Mouse (Mus musculus): ENCODE results near the gene Fam217a. TPM values are rescaled to one million over a fixed set of nuclear protein-coding genes. Genes with fewer than 3 reads are reported as not detected.
A peak's percentile ranks its signal among the peaks of the same experiment; 100 is the strongest.
"Not testable (repeated sequence)": the region's sequence is repeated elsewhere in the genome, so short reads cannot be mapped to it uniquely, and the experiment has no call there.

Gene Fam217a
- total RNA-seq (2017), result 0.48 TPM in 1 of 3 replicates, not detected in the others

DNA sequence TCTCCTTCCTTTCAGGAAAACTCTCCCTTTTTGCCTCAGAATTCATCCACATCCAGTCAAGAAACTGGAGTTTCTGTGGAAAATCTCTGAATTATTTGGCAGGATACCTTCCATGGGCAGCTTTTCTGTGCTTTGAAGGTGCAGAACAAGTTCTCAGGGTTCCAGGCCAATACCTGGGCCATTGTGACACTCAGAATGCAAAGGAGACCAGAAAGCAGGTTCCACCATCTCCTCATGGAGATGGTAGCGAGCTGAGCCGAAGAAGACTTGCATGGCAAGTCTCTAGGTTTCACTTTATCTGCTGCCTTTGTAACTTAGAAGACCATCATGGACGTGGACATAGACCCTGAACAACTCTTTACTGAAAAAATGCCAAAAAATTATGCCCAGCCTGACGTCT is at the start of gene Fam217a, which contains the start of gene 4933417A18Rik:
Fam217a (minus strand) TSS at position 101 of the 400 bp plus-strand sequence.
4933417A18Rik (plus strand) TSS at position 200 of the 400 bp plus-strand sequence.
- ATAC-seq (replicated peaks; ENCODE audit: insufficient number of reproducible peaks, low FRiP score, low TSS enrichment, poor library complexity, severe bottlenecking), result no peak

GRCm38 (mm10) chr13:34973770-34974169 is 49.7 kb upstream of the Fam217a start:
- ATAC-seq (replicated peaks; ENCODE audit: insufficient number of reproducible peaks, low FRiP score, low TSS enrichment, poor library complexity, severe bottlenecking), result no peak

GRCm38 (mm10) chr13:34973149-34973548 is 49.0 kb upstream of the Fam217a start:
- ATAC-seq (replicated peaks; ENCODE audit: insufficient number of reproducible peaks, low FRiP score, low TSS enrichment, poor library complexity, severe bottlenecking), result no peak

DNA sequence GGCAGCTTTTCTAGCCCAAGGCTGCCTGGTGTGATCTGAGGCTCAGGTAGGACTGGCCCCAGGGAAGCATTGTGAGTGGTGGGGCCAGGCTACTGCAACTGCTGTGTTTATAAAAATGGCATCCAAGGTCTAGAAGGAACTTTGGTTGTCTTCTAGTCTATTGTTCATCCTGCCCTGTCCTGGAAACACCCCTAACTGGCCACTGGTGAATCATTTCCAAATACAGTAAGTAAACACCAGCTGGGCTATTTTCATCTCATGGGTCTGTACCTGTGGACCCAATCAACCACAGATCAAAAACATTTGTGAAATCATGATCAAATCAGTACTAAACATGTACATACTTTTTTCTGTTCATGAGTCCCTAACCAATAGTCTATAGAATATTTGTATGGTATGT is 48.3 kb upstream of the Fam217a start:
- ATAC-seq (replicated peaks; ENCODE audit: insufficient number of reproducible peaks, low FRiP score, low TSS enrichment, poor library complexity, severe bottlenecking), result not testable (repeated sequence)

- ATAC-seq (replicated peaks; ENCODE audit: insufficient number of reproducible peaks, low FRiP score, low TSS enrichment, poor library complexity, severe bottlenecking), result not testable (repeated sequence)
These were observed 41.5 kb upstream of the Fam217a start for GRCm38 (mm10) chr13:34965647-34966046.

DNA sequence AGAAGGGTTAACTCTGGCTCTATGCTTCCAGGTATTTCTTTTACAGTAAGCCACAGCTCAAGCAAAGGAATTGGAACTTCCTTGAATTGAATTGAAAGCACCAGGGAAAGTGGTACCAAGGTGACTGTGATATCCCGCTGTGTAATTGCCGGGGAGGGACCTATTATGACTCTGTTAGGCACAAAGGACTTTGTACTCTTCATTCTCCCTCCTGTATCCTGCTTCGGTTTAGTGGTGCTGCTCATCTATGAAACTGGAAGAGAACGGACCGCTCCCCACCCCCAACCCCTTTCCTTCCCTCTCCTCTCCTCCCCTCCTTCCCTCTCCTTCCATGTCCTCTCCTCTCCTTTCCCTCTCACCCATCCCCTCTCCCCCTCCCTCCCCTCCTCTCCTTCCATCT is 40.8 kb upstream of the Fam217a start:
- ATAC-seq (replicated peaks; ENCODE audit: insufficient number of reproducible peaks, low FRiP score, low TSS enrichment, poor library complexity, severe bottlenecking), result no peak

DNA sequence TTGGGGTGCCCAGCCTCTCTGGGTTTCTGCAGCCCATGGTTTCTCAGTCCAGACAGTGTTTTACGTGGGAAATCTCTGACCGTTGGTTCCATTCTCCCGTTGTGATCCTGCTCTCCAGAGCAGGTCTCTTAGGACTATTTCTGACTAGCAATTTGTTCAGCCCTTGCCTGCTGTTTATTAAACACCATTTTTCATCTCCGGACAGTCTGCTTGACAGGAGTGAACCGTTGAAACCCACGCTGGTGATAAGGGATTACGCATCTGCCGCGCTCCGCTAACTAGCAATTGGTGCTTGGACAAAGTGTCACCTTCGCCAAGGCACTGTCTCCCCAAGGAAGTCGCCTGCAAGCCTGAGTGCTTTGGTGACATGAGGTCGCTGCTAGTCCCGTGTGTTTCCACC is 40.3 kb upstream of the Fam217a start:
- ATAC-seq (replicated peaks; ENCODE audit: insufficient number of reproducible peaks, low FRiP score, low TSS enrichment, poor library complexity, severe bottlenecking), result no peak

DNA sequence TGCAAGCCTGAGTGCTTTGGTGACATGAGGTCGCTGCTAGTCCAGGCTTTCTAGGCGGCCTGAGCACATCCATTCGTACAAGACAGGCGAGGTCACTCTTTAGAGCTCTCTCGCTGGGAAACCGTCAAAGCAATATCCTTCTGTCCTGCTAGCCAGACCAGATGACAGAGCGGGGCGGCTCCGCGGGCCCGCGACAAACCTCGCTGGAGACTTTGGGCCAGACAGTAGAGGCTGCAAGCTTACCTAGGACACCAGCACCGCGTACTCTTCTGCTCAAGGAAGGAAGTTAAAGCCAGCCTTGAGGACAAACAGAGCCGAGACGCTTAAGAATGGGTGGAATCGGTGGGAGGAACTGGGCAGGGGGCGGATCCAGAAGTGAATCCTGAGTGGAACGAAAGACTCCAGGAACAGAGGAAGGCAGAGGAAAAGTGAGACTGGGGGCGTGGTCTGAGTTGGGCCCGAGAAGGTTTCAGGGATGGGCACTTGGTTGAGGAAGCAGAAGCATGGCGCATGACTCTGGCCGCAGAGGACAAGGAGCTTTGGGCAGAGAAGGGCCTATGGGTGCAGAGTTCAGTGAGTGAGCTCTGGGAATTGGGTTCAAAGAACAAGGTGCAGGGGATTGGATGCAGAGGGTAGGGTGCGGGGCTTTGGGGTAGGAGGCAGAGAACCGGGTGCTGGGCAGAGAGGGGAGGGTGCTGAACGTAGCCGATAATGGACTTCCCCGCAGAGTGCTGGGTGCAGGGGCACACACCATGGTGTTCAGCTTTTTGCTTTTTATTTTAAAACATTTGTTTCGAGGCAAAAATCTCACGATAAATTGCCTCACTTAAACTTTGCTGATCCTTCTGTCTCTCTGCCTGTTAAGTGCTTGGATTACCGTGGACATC is 39.6 kb upstream of the Fam217a start, which contains the start of gene Eci3:
Eci3 (minus strand) TSS at position 300 of the 887 bp plus-strand sequence.
- ATAC-seq (replicated peaks; ENCODE audit: insufficient number of reproducible peaks, low FRiP score, low TSS enrichment, poor library complexity, severe bottlenecking), result no peak

DNA sequence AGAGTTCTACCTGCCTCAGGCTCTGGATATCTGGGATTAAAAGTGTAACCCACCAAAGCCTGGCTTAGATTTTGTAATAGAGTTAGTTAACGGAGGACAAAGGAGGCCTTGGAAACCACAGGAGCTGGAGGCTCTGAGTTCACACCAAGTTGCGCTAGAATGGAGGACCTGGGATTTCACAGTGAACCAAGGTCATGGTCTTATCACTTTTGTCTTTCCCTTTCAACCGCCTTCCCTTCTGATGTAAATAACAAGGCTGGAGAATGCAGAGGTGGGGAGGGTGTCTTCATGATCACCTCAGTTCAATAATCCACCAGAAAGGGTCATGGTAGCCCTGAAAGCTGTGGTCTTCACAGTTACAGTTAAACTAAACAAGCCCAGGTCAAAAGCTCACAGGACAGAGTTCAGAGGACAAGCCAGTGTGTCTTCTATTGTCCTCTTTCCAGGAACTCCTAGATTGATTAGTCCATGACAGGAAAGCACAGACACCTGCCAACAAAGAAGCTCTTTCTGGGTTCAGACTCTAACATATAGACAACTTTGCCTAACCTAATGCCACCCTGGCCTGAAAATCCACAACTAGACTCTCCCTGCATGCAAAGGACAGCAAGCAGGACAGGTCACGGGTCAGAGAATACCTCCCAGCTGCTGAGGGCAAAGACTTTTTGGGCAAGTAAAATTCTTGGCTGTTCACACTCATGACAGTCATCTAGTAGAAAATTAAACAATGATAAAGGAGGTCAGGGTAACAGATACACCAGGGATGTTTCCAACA is 37.1 kb upstream of the Fam217a start:
- ATAC-seq (replicated peaks; ENCODE audit: insufficient number of reproducible peaks, low FRiP score, low TSS enrichment, poor library complexity, severe bottlenecking), result no peak

DNA sequence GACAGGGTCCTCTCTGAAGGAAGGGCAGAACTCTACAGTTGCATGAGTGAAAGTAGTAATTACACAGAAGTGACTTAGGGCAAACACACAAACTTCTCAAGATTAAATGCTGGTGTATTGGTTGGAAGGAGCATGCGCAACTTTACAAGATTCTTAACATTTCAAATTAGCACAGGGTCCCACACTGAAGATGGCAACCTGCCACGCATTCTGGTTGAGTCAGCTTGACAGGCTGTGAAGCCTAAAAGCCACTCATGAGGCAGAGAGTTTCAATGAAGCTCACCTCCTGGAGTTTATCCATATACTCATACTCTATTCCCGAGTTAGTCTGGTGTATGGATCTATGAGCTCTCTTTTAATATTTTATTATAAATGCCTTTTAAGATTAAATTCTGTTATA is 34.0 kb upstream of the Fam217a start:
- not testable (repeated sequence) for ATAC-seq (replicated peaks; ENCODE audit: insufficient number of reproducible peaks, low FRiP score, low TSS enrichment, poor library complexity, severe bottlenecking)

DNA sequence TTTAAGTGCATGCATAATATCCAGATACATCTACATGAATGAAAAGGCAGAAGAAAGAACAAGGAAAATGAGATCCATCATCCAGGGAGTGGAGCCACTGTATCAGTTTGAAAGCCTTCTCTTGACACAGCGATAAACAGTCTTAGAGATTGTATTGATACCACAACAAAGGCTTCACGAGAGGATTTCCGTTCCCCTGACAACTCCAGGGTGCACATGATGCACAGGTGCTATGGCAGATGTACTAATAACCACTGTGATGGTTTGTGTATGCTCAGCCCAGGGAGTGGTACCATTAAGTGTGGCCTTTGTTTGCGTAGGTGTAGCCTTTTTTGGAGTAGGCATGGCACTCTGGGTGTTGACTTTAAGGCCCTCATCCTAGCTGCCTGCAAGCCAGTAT is 32.8 kb upstream of the Fam217a start:
- no peak for ATAC-seq (replicated peaks; ENCODE audit: insufficient number of reproducible peaks, low FRiP score, low TSS enrichment, poor library complexity, severe bottlenecking)

- ATAC-seq (replicated peaks; ENCODE audit: insufficient number of reproducible peaks, low FRiP score, low TSS enrichment, poor library complexity, severe bottlenecking), result peak; percentile 53; the same call in 1 of the 2 replicates
These were observed 27.3 kb upstream of the Fam217a start for GRCm38 (mm10) chr13:34951437-34951836.

- ATAC-seq (replicated peaks; ENCODE audit: insufficient number of reproducible peaks, low FRiP score, low TSS enrichment, poor library complexity, severe bottlenecking), result no peak
These were observed 18.3 kb upstream of the Fam217a start for GRCm38 (mm10) chr13:34942370-34942769.

DNA sequence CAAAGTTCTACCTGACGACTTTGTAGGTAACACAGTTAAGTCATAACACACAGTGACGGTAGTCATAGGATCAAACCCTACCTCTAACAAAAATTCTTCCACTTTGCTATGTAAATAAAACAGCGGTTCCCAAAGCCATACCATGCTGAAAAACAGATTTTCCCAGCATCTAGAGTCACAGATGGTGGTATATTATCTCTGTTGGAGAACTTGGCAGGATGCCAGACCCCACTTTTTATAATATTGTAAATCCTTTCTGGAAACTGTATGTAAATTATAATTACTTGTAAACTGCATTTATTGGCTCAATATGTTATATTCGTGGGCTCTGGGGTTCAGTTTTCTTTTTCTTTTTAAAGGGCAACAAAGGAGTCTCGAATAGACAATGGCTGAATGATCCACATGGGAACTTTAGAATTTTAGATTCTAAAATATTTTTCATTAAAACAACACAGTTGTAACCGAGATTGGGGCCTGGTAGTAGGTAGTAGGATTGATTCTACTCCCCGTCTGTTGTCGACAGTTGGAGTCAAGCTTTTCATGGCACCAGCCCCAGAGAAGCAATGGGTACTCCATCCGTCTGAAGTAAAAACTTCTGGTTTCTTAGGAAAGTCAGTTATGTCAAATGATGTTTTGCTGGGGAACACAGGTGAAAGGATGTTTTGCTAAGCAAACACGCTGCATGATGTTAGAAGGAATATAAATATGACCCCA is 11.0 kb upstream of the Fam217a start:
- no peak for ATAC-seq (replicated peaks; ENCODE audit: insufficient number of reproducible peaks, low FRiP score, low TSS enrichment, poor library complexity, severe bottlenecking)

DNA sequence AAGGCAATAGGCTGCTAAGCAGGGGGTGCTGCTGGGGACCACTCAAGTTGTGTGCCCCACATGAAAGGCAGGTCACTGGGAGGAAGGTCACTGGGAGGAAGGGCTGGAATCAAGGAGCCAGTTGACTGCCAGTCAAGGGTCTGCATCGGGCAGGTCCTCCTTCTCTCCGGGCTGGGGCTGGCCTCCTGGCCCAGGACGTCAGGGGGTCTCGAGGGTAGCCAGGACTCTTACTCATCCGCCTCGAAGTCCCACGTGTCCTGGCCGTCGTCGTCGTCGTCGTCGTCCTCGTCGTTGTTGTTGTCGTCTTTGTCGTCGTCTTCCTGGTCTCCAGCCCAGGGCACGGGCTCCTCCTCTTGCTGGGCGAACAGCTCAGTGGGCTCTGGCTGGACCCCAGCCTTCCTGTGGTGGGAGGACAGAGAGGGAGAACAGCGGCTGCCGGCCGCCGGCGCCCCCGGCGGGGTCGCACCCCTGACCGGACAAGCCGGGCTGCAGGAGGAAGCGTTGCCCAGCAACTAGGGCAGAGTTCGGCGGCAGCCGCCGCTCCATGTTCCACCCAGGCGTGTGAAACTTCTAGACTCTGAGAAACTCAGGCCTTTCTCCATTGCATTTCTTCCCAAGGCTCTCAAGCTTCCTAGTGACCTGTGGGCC is 7.5 kb downstream of the Fam217a start:
- no peak for ATAC-seq (replicated peaks; ENCODE audit: insufficient number of reproducible peaks, low FRiP score, low TSS enrichment, poor library complexity, severe bottlenecking)

DNA sequence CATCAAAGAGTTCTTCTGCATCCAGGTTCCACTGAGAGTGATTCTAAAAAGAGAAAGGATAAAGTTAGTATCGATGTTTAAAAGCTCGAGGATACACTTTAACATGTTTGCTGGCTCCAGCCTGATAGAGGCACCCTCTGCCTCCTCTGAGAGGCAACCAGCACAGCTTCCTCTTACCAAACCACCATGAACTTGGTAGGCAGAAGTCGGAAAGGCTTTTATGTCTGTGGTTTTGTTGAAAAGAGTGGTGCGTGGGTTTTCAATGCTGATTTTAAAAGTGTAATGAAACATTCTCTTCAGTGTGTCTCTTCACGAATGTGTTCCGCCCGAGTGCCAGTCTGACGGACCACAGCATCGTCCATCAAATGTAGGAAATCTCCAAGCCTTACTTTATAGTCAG is 9.5 kb downstream of the Fam217a start:
- ATAC-seq (replicated peaks; ENCODE audit: insufficient number of reproducible peaks, low FRiP score, low TSS enrichment, poor library complexity, severe bottlenecking), result no peak

DNA sequence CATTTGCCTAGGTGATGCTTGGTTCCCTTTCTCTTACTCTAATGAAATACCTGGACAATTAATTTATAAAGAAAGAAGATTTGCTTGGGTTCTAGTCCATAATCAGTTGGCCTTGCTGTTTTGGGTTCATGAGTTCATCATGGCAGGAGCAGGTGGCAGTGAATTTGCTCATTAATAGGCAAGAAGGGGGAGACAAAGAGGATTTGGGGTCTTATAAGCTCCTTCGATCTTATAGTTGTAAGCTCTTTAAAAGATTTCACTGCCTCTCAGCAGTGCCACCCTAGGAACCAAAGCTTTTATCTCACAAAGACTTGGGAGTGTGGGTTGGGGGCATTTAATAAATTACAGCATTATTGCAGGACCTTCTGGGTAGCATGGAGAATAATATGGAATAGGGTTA is 31.2 kb downstream of the Fam217a start:
- ATAC-seq (replicated peaks; ENCODE audit: insufficient number of reproducible peaks, low FRiP score, low TSS enrichment, poor library complexity, severe bottlenecking), result no peak

- no peak for ATAC-seq (replicated peaks; ENCODE audit: insufficient number of reproducible peaks, low FRiP score, low TSS enrichment, poor library complexity, severe bottlenecking)
These were observed 47.6 kb downstream of the Fam217a start for GRCm38 (mm10) chr13:34876481-34876880.
